Mouse (Mus musculus): ENCODE results near the gene Ctf1. TPM values are rescaled to one million over a fixed set of nuclear protein-coding genes. Genes with fewer than 3 reads are reported as not detected.

Ctf1 gene
- polyA plus RNA-seq, 1 experiment from 2014 or later, result 20.9 TPM

- WGBS, result 74% methylated on average over 9 of the region's 9 CpGs
- 0 out of 2 replicates have a peak overlapping the region, but pooled peaks have one; percentile 53 for H3K27ac ChIP-seq (replicated peaks; ENCODE audit: low read depth, low read length)
- H3K27me3 ChIP-seq (replicated peaks; ENCODE audit: control insufficient read depth, insufficient read depth, low read length), result no peaks in the 10 kb centered on the region
- H3K9me3 ChIP-seq (ENCODE audit: control insufficient read depth, low read length), result no peaks in the 10 kb centered on the region
- no peak overlapping the region for H3K9ac ChIP-seq (ENCODE audit: low read depth, low read length)
- DNase-seq (ENCODE audit: low spot score), result peak; percentile 74
- H3K4me3 ChIP-seq (ENCODE audit: low read depth, low read length), result no peak overlapping the region
- no peak overlapping the region for H3K4me2 ChIP-seq (ENCODE audit: low read depth, low read length)
- no peaks in the 10 kb centered on the region for H3K4me1 ChIP-seq (ENCODE audit: control insufficient read depth, insufficient read depth, low read length)
- ATAC-seq (ENCODE audit: low read depth), result peak; percentile 79
- 0 out of 2 replicates have a peak, but pooled peaks cover 22% of the 10 kb centered on the region for H3K36me3 ChIP-seq (ENCODE audit: control insufficient read depth, insufficient read depth, low read length)
Observed at GRCm38 (mm10) chr7:127675391-127675811, 37.1 kb upstream of the Ctf1 start.

- DNase-seq (ENCODE audit: low spot score) (no peak), ATAC-seq (ENCODE audit: low read depth) (no peak)
- 0 out of 2 replicates have a peak, but pooled peaks cover 17% of the 10 kb centered on the region for H3K36me3 ChIP-seq (ENCODE audit: control insufficient read depth, insufficient read depth, low read length)
- H3K4me2 ChIP-seq (ENCODE audit: low read depth, low read length), result no peak overlapping the region
- no peak overlapping the region for H3K27ac ChIP-seq (replicated peaks; ENCODE audit: low read depth, low read length)
- H3K9me3 ChIP-seq (ENCODE audit: control insufficient read depth, low read length), result no peaks in the 10 kb centered on the region
- WGBS, result 71% methylated on average over 6 of the region's 6 CpGs
- no peak overlapping the region for H3K9ac ChIP-seq (ENCODE audit: low read depth, low read length)
- no peaks in the 10 kb centered on the region for H3K4me1 ChIP-seq (ENCODE audit: control insufficient read depth, insufficient read depth, low read length)
- H3K4me3 ChIP-seq (ENCODE audit: low read depth, low read length), result no peak overlapping the region
- H3K27me3 ChIP-seq (replicated peaks; ENCODE audit: control insufficient read depth, insufficient read depth, low read length), result no peaks in the 10 kb centered on the region
Observed at GRCm38 (mm10) chr7:127677077-127677476, 35.5 kb upstream of the Ctf1 start.

GRCm38 (mm10) chr7:127677609-127678008, 34.9 kb upstream of the Ctf1 start:
- Histone ChIP-seq H3K9ac (ENCODE audit: low read depth, low read length) (no peak overlapping the region), H3K9me3 (ENCODE audit: control insufficient read depth, low read length) (no peaks in the 10 kb centered on the region), H3K27me3 (replicated peaks; ENCODE audit: control insufficient read depth, insufficient read depth, low read length) (no peaks in the 10 kb centered on the region), H3K4me1 (ENCODE audit: control insufficient read depth, insufficient read depth, low read length) (no peaks in the 10 kb centered on the region), H3K36me3 (ENCODE audit: control insufficient read depth, insufficient read depth, low read length) (0 out of 2 replicates have a peak, but pooled peaks cover 17% of the 10 kb centered on the region), H3K4me3 (ENCODE audit: low read depth, low read length) (no peak overlapping the region), H3K4me2 (ENCODE audit: low read depth, low read length) (no peak overlapping the region), H3K27ac (replicated peaks; ENCODE audit: low read depth, low read length) (no peak overlapping the region)
- ATAC-seq (ENCODE audit: low read depth), result no peak
- DNase-seq (ENCODE audit: low spot score), result no peak
- WGBS, result 80% methylated on average over 4 of the region's 4 CpGs

- no peak overlapping the region for H3K27ac ChIP-seq (replicated peaks; ENCODE audit: low read depth, low read length)
- 72% methylated on average over 2 of the region's 2 CpGs for WGBS
- DNase-seq (ENCODE audit: low spot score) (no peak), ATAC-seq (ENCODE audit: low read depth) (no peak)
- no peaks in the 10 kb centered on the region for H3K4me1 ChIP-seq (ENCODE audit: control insufficient read depth, insufficient read depth, low read length)
- H3K4me2 ChIP-seq (ENCODE audit: low read depth, low read length), result no peak overlapping the region
- H3K27me3 ChIP-seq (replicated peaks; ENCODE audit: control insufficient read depth, insufficient read depth, low read length), result no peaks in the 10 kb centered on the region
- no peak overlapping the region for H3K4me3 ChIP-seq (ENCODE audit: low read depth, low read length)
- no peak overlapping the region for H3K9ac ChIP-seq (ENCODE audit: low read depth, low read length)
- no peaks in the 10 kb centered on the region for H3K9me3 ChIP-seq (ENCODE audit: control insufficient read depth, low read length)
- H3K36me3 ChIP-seq (ENCODE audit: control insufficient read depth, insufficient read depth, low read length), result 0 out of 2 replicates have a peak, but pooled peaks cover 17% of the 10 kb centered on the region
Observed at GRCm38 (mm10) chr7:127678811-127679210, 33.7 kb upstream of the Ctf1 start.

- Histone ChIP-seq H3K4me2 (ENCODE audit: low read depth, low read length) (no peak overlapping the region), H3K4me3 (ENCODE audit: low read depth, low read length) (no peak overlapping the region)
- ATAC-seq (ENCODE audit: low read depth), result no peak
Observed at GRCm38 (mm10) chr7:127680541-127680940, 32.0 kb upstream of the Ctf1 start.

DNA sequence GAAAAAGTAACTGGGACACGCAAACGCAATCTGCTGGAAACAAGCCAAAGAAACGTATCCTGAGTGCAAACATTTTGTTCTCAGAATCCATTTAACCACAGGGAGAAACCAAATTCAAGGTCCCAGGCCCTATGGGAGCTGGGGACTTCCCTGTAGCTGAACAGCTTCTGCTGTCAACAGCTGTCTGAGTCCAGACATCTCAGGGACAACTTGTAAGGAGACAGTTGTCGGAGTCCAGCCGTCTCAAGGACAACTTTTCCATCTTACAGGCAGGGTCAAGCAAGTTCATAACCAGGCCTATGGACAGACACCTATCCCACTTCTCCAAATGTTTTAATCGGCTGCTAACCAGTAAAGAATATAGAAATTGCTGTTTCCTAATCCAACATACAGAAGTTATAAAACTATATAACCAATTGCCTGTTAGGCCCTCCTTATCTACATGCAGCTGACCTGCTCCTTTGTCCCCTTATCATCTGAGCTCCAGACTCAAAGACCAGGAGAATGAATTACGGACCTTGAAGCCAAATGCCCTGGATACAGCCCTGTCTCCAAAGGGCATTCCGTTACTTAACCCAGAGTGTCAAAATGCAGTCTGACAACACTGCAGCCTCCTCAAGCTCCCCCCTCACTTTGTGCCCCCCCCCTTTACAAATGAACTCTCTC, 30.5 kb upstream of the Ctf1 start:
- Histone ChIP-seq H3K4me1 (ENCODE audit: control insufficient read depth, insufficient read depth, low read length) (no peaks in the 10 kb centered on the region), H3K27me3 (replicated peaks; ENCODE audit: control insufficient read depth, insufficient read depth, low read length) (no peaks in the 10 kb centered on the region), H3K9ac (ENCODE audit: low read depth, low read length) (no peak overlapping the region), H3K4me3 (ENCODE audit: low read depth, low read length) (no peak overlapping the region), H3K9me3 (ENCODE audit: control insufficient read depth, low read length) (no peaks in the 10 kb centered on the region), H3K27ac (replicated peaks; ENCODE audit: low read depth, low read length) (no peak overlapping the region), H3K36me3 (ENCODE audit: control insufficient read depth, insufficient read depth, low read length) (0 out of 2 replicates have a peak, but pooled peaks cover 4% of the 10 kb centered on the region), H3K4me2 (ENCODE audit: low read depth, low read length) (no peak overlapping the region)
- no peak for ATAC-seq (ENCODE audit: low read depth)
- no peak for DNase-seq (ENCODE audit: low spot score)
- 81% methylated on average over 8 of the region's 8 CpGs for WGBS

More at GRCm38 (mm10) chr7:127680541-127680940, 32.0 kb upstream of the Ctf1 start:
- no peaks in the 10 kb centered on the region for H3K27me3 ChIP-seq (replicated peaks; ENCODE audit: control insufficient read depth, insufficient read depth, low read length)
- no peaks in the 10 kb centered on the region for H3K4me1 ChIP-seq (ENCODE audit: control insufficient read depth, insufficient read depth, low read length)
- H3K36me3 ChIP-seq (ENCODE audit: control insufficient read depth, insufficient read depth, low read length), result 0 out of 2 replicates have a peak, but pooled peaks cover 14% of the 10 kb centered on the region
- no peak for DNase-seq (ENCODE audit: low spot score)
- no peak overlapping the region for H3K9ac ChIP-seq (ENCODE audit: low read depth, low read length)
- H3K27ac ChIP-seq (replicated peaks; ENCODE audit: low read depth, low read length), result no peak overlapping the region
- H3K9me3 ChIP-seq (ENCODE audit: control insufficient read depth, low read length), result no peaks in the 10 kb centered on the region
- 82% methylated on average over 13 of the region's 13 CpGs for WGBS

- 60% methylated on average over 14 of the region's 14 CpGs for WGBS
- no peaks in the 10 kb centered on the region for H3K27me3 ChIP-seq (replicated peaks; ENCODE audit: control insufficient read depth, insufficient read depth, low read length)
- peak; percentile 89 for ATAC-seq (ENCODE audit: low read depth)
- no peaks in the 10 kb centered on the region for H3K4me1 ChIP-seq (ENCODE audit: control insufficient read depth, insufficient read depth, low read length)
- DNase-seq (ENCODE audit: low spot score), result peak; percentile 69
- 0 out of 2 replicates have a peak overlapping the region, but pooled peaks have one; percentile 34 for H3K9ac ChIP-seq (ENCODE audit: low read depth, low read length)
- H3K27ac ChIP-seq (replicated peaks; ENCODE audit: low read depth, low read length), result peak overlapping the region; percentile 61
- no peaks in the 10 kb centered on the region for H3K9me3 ChIP-seq (ENCODE audit: control insufficient read depth, low read length)
- H3K4me3 ChIP-seq (ENCODE audit: low read depth, low read length), result no peak overlapping the region
- no peaks in the 10 kb centered on the region for H3K36me3 ChIP-seq (ENCODE audit: control insufficient read depth, insufficient read depth, low read length)
- H3K4me2 ChIP-seq (ENCODE audit: low read depth, low read length), result no peak overlapping the region
Observed at GRCm38 (mm10) chr7:127685304-127686018, 27.1 kb upstream of the Ctf1 start.

DNA sequence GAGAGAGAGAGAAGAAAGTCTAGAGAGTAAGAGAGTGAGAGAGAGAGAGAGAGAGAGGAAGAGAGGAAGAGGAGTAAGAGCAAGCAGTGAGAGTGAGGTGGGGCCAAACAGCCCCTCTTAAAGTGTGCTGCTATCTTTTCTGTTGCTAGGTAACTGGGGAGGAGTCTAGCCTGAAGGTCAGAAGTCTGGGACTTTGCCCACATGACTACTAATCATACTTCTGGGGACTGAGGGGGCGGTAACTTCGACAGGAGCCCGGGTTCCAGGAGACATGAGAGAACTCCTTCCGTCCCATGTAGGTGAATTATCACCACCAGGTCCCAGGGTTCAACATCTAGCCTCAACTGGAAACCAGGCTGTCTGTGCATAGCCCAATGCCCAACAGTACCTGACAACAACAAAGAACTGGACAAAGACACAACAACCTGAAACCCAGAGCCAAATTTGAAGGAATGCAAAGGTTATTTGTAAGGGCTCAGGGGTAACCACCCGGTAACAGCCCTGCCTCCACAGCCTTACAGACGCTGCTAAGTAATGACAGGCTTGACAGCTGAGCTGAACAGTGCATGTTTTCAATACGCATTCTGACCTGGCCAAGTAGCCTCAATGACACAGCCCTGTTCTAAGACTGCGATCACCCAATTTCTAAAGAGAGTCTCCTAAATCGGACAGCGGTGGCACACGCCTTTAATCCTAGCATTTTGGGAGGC, 25.6 kb upstream of the Ctf1 start:
- no peaks in the 10 kb centered on the region for H3K27me3 ChIP-seq (replicated peaks; ENCODE audit: control insufficient read depth, insufficient read depth, low read length)
- H3K36me3 ChIP-seq (ENCODE audit: control insufficient read depth, insufficient read depth, low read length), result no peaks in the 10 kb centered on the region
- no peak overlapping the region for H3K27ac ChIP-seq (replicated peaks; ENCODE audit: low read depth, low read length)
- H3K4me1 ChIP-seq (ENCODE audit: control insufficient read depth, insufficient read depth, low read length), result peaks cover 7% of the 10 kb centered on the region
- no peak overlapping the region for H3K9ac ChIP-seq (ENCODE audit: low read depth, low read length)
- 70% methylated on average over 11 of the region's 11 CpGs for WGBS
- no peak for ATAC-seq (ENCODE audit: low read depth)
- no peak overlapping the region for H3K4me2 ChIP-seq (ENCODE audit: low read depth, low read length)
- DNase-seq (ENCODE audit: low spot score), result no peak
- no peak overlapping the region for H3K4me3 ChIP-seq (ENCODE audit: low read depth, low read length)
- no peaks in the 10 kb centered on the region for H3K9me3 ChIP-seq (ENCODE audit: control insufficient read depth, low read length)
